Comparison of ENCODE assay signal across 13 mouse cellular contexts in genomic region chr3:86745348-86745747, GRCm38 (mm10).
DNase-seq lines count a peak whose midpoint lies in the region; ATAC-seq and TF ChIP-seq lines count a peak whose summit lies in the region.
"Had no signal": no experiment of that assay in that cellular context is flagged by ENCODE, and none has a peak within 500 bp of the region (broad histone marks: within the 10 kb centered on the region; RNA-seq: fewer than 3 reads in every experiment).

No protein-coding gene starts in this region.

- TF ChIP-seq CTCF in hindbrain, postnatal 0 days (IDR thresholded peaks at IDR 0.05; ENCODE audit: low read depth), result no peak

- WGBS in hindbrain, postnatal 0 days, result 41% methylated on average over 4 of the region's 4 CpGs
- WGBS in midbrain, embryonic 15.5 days, result 35% methylated on average over 4 of the region's 4 CpGs

- no peaks in the 10 kb centered on the region for H3K27me3 ChIP-seq in hindbrain, postnatal 0 days (ENCODE audit: insufficient read depth, low read length)
- no peaks in the 10 kb centered on the region for H3K27me3 ChIP-seq in midbrain, embryonic 15.5 days (replicated peaks)

- ATAC-seq in hindbrain, postnatal 0 days, result peak; percentile 75
- ATAC-seq in midbrain, embryonic 15.5 days (replicated peaks), result peak; percentile 68
- ATAC-seq: CD4-positive, CD25-positive, alpha-beta regulatory T cell, adult 4 months; intestine, postnatal 0 days had no signal

- no peaks in the 10 kb centered on the region for H3K9me3 ChIP-seq in hindbrain, postnatal 0 days (ENCODE audit: low read length)
- H3K9me3 ChIP-seq in midbrain, embryonic 15.5 days, result no peaks in the 10 kb centered on the region

- peak; percentile 39 for DNase-seq in layer of hippocampus, adult 11-12 months (ENCODE audit: low spot score)
- DNase-seq in layer of hippocampus, postnatal 10 days (ENCODE audit: low spot score in 2 of 2), result no peak
- peak; percentile 18 to 23 for DNase-seq in cerebellum, postnatal 36 days
- peak; percentile 73 for DNase-seq in hindbrain, postnatal 0 days (ENCODE audit: low spot score)
- DNase-seq in testis, postnatal 10 days (ENCODE audit: low spot score), result no peak
- no peak for DNase-seq in frontal cortex, postnatal 14 days (ENCODE audit: low spot score in 2 of 2)
- DNase-seq in left cerebral cortex, adult 11 months (ENCODE audit: low spot score), result no peak
- DNase-seq: thymus, adult 2 months had no signal

- no peaks in the 10 kb centered on the region for H3K4me1 ChIP-seq in hindbrain, postnatal 0 days (ENCODE audit: insufficient read depth, low read length)
- H3K4me1 ChIP-seq in midbrain, embryonic 15.5 days, result peaks cover 22% of the 10 kb centered on the region

- H3K27ac ChIP-seq in hindbrain, postnatal 0 days, result peak overlapping the region; percentile 71
- peak overlapping the region; percentile 68 for H3K27ac ChIP-seq in midbrain, embryonic 15.5 days
- H3K27ac ChIP-seq: liver, embryonic 14.5 days; macrophage had no signal

- H3K36me3 ChIP-seq in hindbrain, postnatal 0 days (ENCODE audit: insufficient read depth, low read length), result no peaks in the 10 kb centered on the region; the same call in 1 of the 2 replicates
- H3K36me3 ChIP-seq in midbrain, embryonic 15.5 days (replicated peaks), result no peaks in the 10 kb centered on the region

- H3K9ac ChIP-seq in hindbrain, postnatal 0 days (replicated peaks; ENCODE audit: low read length), result no peak overlapping the region
- no peak overlapping the region for H3K9ac ChIP-seq in midbrain, embryonic 15.5 days
- H3K9ac ChIP-seq: liver, embryonic 14.5 days had no signal

- H3K4me3 ChIP-seq in hindbrain, postnatal 0 days (ENCODE audit: low read length), result no peak overlapping the region
- H3K4me3 ChIP-seq in midbrain, embryonic 15.5 days, result no peak overlapping the region

- H3K4me2 ChIP-seq in hindbrain, postnatal 0 days (ENCODE audit: low read depth, low read length), result no peak overlapping the region; the same call in 1 of the 2 replicates
- H3K4me2 ChIP-seq in midbrain, embryonic 15.5 days, result peak overlapping the region; percentile 17; the same call in 1 of the 2 replicates

Comparison
In these comparisons a context has a peak if more than half of its experiments do, and no peak if none do; other contexts are left out.
1. DNase-seq: peak in layer of hippocampus, adult 11-12 months (single experiment), cerebellum, postnatal 36 days (2 of 2) and hindbrain, postnatal 0 days (single experiment); none in layer of hippocampus, postnatal 10 days (0 of 2), testis, postnatal 10 days (single experiment), frontal cortex, postnatal 14 days (0 of 2) and left cerebral cortex, adult 11 months (single experiment).